Mouse (Mus musculus) heart, adult 2 months (tissue): Measurements from ENCODE around the gene Atp1b1.

Experiments
- CTCF ChIP-seq: fragments of 200-600 bp; IDR thresholded peaks from 2 replicates; pipeline ENCODE4 v1.8.1; 2022; ENCODE audit warnings: antibody characterized with exemption, mild to moderate bottlenecking, moderate library complexity
- POLR2A ChIP-seq: fragments of 200-500 bp; IDR thresholded peaks from 2 replicates; pipeline ENCODE4 v1.6.1; 2011; ENCODE audit warnings: mild to moderate bottlenecking, low read depth, low read length, control low read depth; ENCODE audit not compliant: insufficient read depth

GRCm38 (mm10) chr1:164415347-164415751 lies 42.8 kb downstream of the Atp1b1 start:
- TF ChIP-seq CTCF = no peak
- TF ChIP-seq POLR2A = no peak
